ENCODE assay signal across 8 mouse cellular contexts in the genomic region with DNA sequence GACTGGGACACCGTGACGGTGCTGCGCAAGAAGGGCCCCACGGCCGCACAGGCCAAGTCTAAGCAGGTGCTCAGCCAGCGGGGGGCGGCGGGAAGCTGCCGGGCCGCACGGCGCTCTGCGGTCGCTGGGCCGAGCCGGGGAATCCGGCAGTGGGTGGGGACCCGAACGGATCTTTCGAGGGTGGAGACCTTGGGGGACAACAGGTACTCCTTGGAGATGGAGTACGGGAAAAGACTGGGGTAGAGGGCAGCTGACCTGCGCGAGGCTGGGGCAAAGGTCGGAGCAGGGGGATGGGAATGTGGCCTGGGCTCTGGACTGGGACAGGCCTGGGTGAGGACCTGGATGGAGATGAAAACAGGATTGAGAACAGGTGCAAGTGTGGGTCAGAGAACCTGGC. TPM values are rescaled to one million over a fixed set of nuclear protein-coding genes. Genes with fewer than 3 reads are reported as not detected.
A peak's percentile ranks its signal among the peaks of the same experiment; 100 is the strongest.
DNase-seq lines count a peak whose midpoint lies in the region; ATAC-seq and TF ChIP-seq lines count a peak whose summit lies in the region.

No protein-coding gene starts in this region.

- peak overlapping the region; percentile 94 for H3K27ac ChIP-seq in liver, adult 2 months (replicated peaks; ENCODE audit: insufficient read depth, low read depth, low read length)
- 0 out of 2 replicates have a peak overlapping the region, but pooled peaks have one; percentile 18 for H3K27ac ChIP-seq in forebrain, embryonic 11.5 days (ENCODE audit: low read depth, low read length)
- H3K27ac ChIP-seq in neural tube, embryonic 14.5 days (ENCODE audit: low read depth, low read length), result peak overlapping the region; percentile 71

- WGBS in liver, adult 2 months, result under 1% methylated on average over 24 of the region's 24 CpGs
- WGBS in forebrain, embryonic 11.5 days, result under 1% methylated on average over 24 of the region's 24 CpGs
- WGBS in neural tube, embryonic 14.5 days, result under 1% methylated on average over 24 of the region's 24 CpGs

- peak; percentile 47 for ATAC-seq in forebrain, embryonic 11.5 days (replicated peaks; ENCODE audit: low FRiP score)
- peak; percentile 33; the same call in 1 of the 2 replicates for ATAC-seq in neural tube, embryonic 14.5 days (ENCODE audit: low read depth)

- peak; percentile 69 for DNase-seq in liver, adult 2 months (ENCODE audit: extremely low read depth, low read depth, low spot score)
- DNase-seq in liver, result no peak
- DNase-seq in forebrain, embryonic 11.5 days (ENCODE audit: low spot score), result peak; percentile 66
- DNase-seq in kidney, postnatal 36 days, result peak; percentile 70 to 80
- no peak for DNase-seq in ovary, postnatal 14 days (ENCODE audit: low spot score)
- DNase-seq in left cerebral cortex, adult 18-20 months (ENCODE audit: low spot score in 2 of 2), result no peak
- no peak for DNase-seq in layer of hippocampus, postnatal 14 days (ENCODE audit: low spot score in 2 of 2)

- H3K4me2 ChIP-seq in forebrain, embryonic 11.5 days (ENCODE audit: low read depth, low read length, severe bottlenecking), result peak overlapping the region; percentile 98
- H3K4me2 ChIP-seq in neural tube, embryonic 14.5 days (ENCODE audit: low read depth, low read length), result peak overlapping the region; percentile 87

- peaks cover 19% of the 10 kb centered on the region for H3K79me2 ChIP-seq in liver, adult 2 months (ENCODE audit: control insufficient read depth, insufficient read depth, low read length)

- H3K27me3 ChIP-seq in liver, adult 2 months (ENCODE audit: control insufficient read depth, insufficient read depth, low read length), result no peaks in the 10 kb centered on the region
- no peaks in the 10 kb centered on the region for H3K27me3 ChIP-seq in forebrain, embryonic 11.5 days (ENCODE audit: control insufficient read depth, insufficient read depth, low read length)
- H3K27me3 ChIP-seq in neural tube, embryonic 14.5 days (ENCODE audit: control insufficient read depth, insufficient read depth, low read length), result no peaks in the 10 kb centered on the region

- TF ChIP-seq POLR2A in liver, adult 2 months (IDR thresholded peaks at IDR 0.05; ENCODE audit: extremely low read depth, insufficient read depth, low read length), result no peak

- H3K9ac ChIP-seq in liver, adult 2 months (ENCODE audit: low read depth, low read length), result peak overlapping the region; percentile 93
- peak overlapping the region; percentile 87 for H3K9ac ChIP-seq in forebrain, embryonic 11.5 days (ENCODE audit: low read length)
- peak overlapping the region; percentile 70 for H3K9ac ChIP-seq in neural tube, embryonic 14.5 days (replicated peaks; ENCODE audit: low read depth, low read length)

- H3K9me3 ChIP-seq in forebrain, embryonic 11.5 days (ENCODE audit: control insufficient read depth, low read length), result no peaks in the 10 kb centered on the region
- H3K9me3 ChIP-seq in neural tube, embryonic 14.5 days (ENCODE audit: control insufficient read depth, low read length), result no peaks in the 10 kb centered on the region

- H3K4me1 ChIP-seq in liver, adult 2 months (ENCODE audit: control insufficient read depth, insufficient read depth, low read length), result peaks cover 10% of the 10 kb centered on the region
- H3K4me1 ChIP-seq in forebrain, embryonic 11.5 days (replicated peaks; ENCODE audit: control insufficient read depth, insufficient read depth, low read length), result peaks cover 9% of the 10 kb centered on the region
- H3K4me1 ChIP-seq in neural tube, embryonic 14.5 days (ENCODE audit: control insufficient read depth, insufficient read depth, low read length), result peaks cover 22% of the 10 kb centered on the region

- H3K36me3 ChIP-seq in liver, adult 2 months (ENCODE audit: control insufficient read depth, insufficient read depth, low read length), result peaks cover 33% of the 10 kb centered on the region
- H3K36me3 ChIP-seq in forebrain, embryonic 11.5 days (ENCODE audit: control insufficient read depth, insufficient read depth, low read length), result peaks cover 18% of the 10 kb centered on the region; the same call in 1 of the 2 replicates
- peaks cover 31% of the 10 kb centered on the region for H3K36me3 ChIP-seq in neural tube, embryonic 14.5 days (ENCODE audit: control insufficient read depth, insufficient read depth, low read length)

- H3K4me3 ChIP-seq in liver, adult 2 months (ENCODE audit: insufficient read depth, low read depth, low read length), result peak overlapping the region; percentile 70
- H3K4me3 ChIP-seq in forebrain, embryonic 11.5 days (ENCODE audit: low read depth, low read length), result peak overlapping the region; percentile 94
- peak overlapping the region; percentile 68 for H3K4me3 ChIP-seq in neural tube, embryonic 14.5 days (ENCODE audit: low read depth, low read length)

- TF ChIP-seq CTCF in liver, adult 2 months (IDR thresholded peaks at IDR 0.05; ENCODE audit: low read depth, low read length), result no peak

RNA-seq across cellular contexts. Expression of a gene that starts 0.3 kb away (rescaled TPM):
- total RNA-seq in liver, adult 2 months (2014; rRNA removed), result 206 and 247 TPM in 2 replicates
- polyA plus RNA-seq in liver, adult 2 months (2012; rRNA removed), result 153 and 186 TPM in 2 replicates
- polyA plus RNA-seq in forebrain, embryonic 11.5 days (2014; fragmentation: Nextera tagmentation; extraction: Ambion mirVana), result 353 and 371 TPM in 2 replicates
- polyA plus RNA-seq in neural tube, embryonic 14.5 days (2014; fragmentation: Nextera tagmentation; extraction: Ambion mirVana), result 373 and 390 TPM in 2 replicates
- 100 to 1,000 TPM; 199 to 203 TPM for total RNA-seq in left cerebral cortex, adult 18-20 months (2021)
- 100 to 1,000 TPM; 214 to 226 TPM for total RNA-seq in layer of hippocampus, postnatal 14 days (2021)

RNA-seq across cellular contexts. Expression of a gene that starts 11.2 kb away (rescaled TPM):
- total RNA-seq in liver, adult 2 months (2014; rRNA removed), result 4.0 and 5.2 TPM in 2 replicates
- 7.0 and 9.9 TPM in 2 replicates for polyA plus RNA-seq in liver, adult 2 months (2012; rRNA removed)
- polyA plus RNA-seq in forebrain, embryonic 11.5 days (2014; fragmentation: Nextera tagmentation; extraction: Ambion mirVana), result 37.2 and 40.1 TPM in 2 replicates
- 12.6 and 14.8 TPM in 2 replicates for polyA plus RNA-seq in neural tube, embryonic 14.5 days (2014; fragmentation: Nextera tagmentation; extraction: Ambion mirVana)
- 10 to 100 TPM; 11.6 to 11.9 TPM for total RNA-seq in left cerebral cortex, adult 18-20 months (2021)
- total RNA-seq in layer of hippocampus, postnatal 14 days (2021), result 10 to 100 TPM in 1 of 2 experiments, 1 to 10 TPM in 1; 9.8 to 11.1 TPM

RNA-seq across cellular contexts. Expression of a gene that starts 16.7 kb away (rescaled TPM):
- 7.5 and 7.8 TPM in 2 replicates for total RNA-seq in liver, adult 2 months (2014; rRNA removed)
- 1.5 and 2.0 TPM in 2 replicates for polyA plus RNA-seq in liver, adult 2 months (2012; rRNA removed)
- 1.3 and 5.0 TPM in 2 replicates for polyA plus RNA-seq in forebrain, embryonic 11.5 days (2014; fragmentation: Nextera tagmentation; extraction: Ambion mirVana)
- 2.2 and 2.3 TPM in 2 replicates for polyA plus RNA-seq in neural tube, embryonic 14.5 days (2014; fragmentation: Nextera tagmentation; extraction: Ambion mirVana)
- 1 to 10 TPM; 1.1 to 1.3 TPM for total RNA-seq in left cerebral cortex, adult 18-20 months (2021)
- total RNA-seq in layer of hippocampus, postnatal 14 days (2021), result 1 to 10 TPM; 1.7 to 2.6 TPM

RNA-seq across cellular contexts. Expression of a gene that starts 17.1 kb away (rescaled TPM):
- total RNA-seq in liver, adult 2 months (2014; rRNA removed), result 6.7 and 8.2 TPM in 2 replicates
- polyA plus RNA-seq in liver, adult 2 months (2012; rRNA removed), result 38.3 and 39.4 TPM in 2 replicates
- polyA plus RNA-seq in forebrain, embryonic 11.5 days (2014; fragmentation: Nextera tagmentation; extraction: Ambion mirVana), result 144 and 164 TPM in 2 replicates
- polyA plus RNA-seq in neural tube, embryonic 14.5 days (2014; fragmentation: Nextera tagmentation; extraction: Ambion mirVana), result 184 and 209 TPM in 2 replicates
- 10 to 100 TPM; 60.3 to 63.0 TPM for total RNA-seq in left cerebral cortex, adult 18-20 months (2021)
- total RNA-seq in layer of hippocampus, postnatal 14 days (2021), result 10 to 100 TPM; 81.2 to 83.8 TPM

RNA-seq across cellular contexts. Expression of a gene that starts 23.6 kb away (rescaled TPM):
- total RNA-seq in liver, adult 2 months (2014; rRNA removed), result not detected in 2 replicates
- 0.06 and 0.07 TPM in 2 replicates for polyA plus RNA-seq in liver, adult 2 months (2012; rRNA removed)
- 0.28 and 0.69 TPM in 2 replicates for polyA plus RNA-seq in forebrain, embryonic 11.5 days (2014; fragmentation: Nextera tagmentation; extraction: Ambion mirVana)
- polyA plus RNA-seq in neural tube, embryonic 14.5 days (2014; fragmentation: Nextera tagmentation; extraction: Ambion mirVana), result 8.1 and 13.3 TPM in 2 replicates
- total RNA-seq in left cerebral cortex, adult 18-20 months (2021), result 10 to 100 TPM; 85.6 to 86.3 TPM
- 100 to 1,000 TPM in 1 of 2 experiments, 10 to 100 TPM in 1; 99.8 to 103 TPM for total RNA-seq in layer of hippocampus, postnatal 14 days (2021)

Comparison
In these comparisons a context has a peak if more than half of its experiments do, and no peak if none do; other contexts are left out.
1. DNase-seq: peak in liver, adult 2 months (single experiment), forebrain, embryonic 11.5 days (single experiment) and kidney, postnatal 36 days (2 of 2); none in liver (single experiment), ovary, postnatal 14 days (single experiment), left cerebral cortex, adult 18-20 months (0 of 2) and layer of hippocampus, postnatal 14 days (0 of 2).
2. H3K27ac ChIP-seq: peak in every context shown above with its lines; median percentile 94 in liver, adult 2 months; 71 in neural tube, embryonic 14.5 days; 18 in forebrain, embryonic 11.5 days.
3. Peak in every context shown above with its lines, with median percentiles within 50 percentile points of each other: H3K4me3 ChIP-seq and H3K9ac ChIP-seq.